Mouse (Mus musculus) ZHBTc4 (cell line): Measurements from ENCODE around the gene Fuk.
"Not testable (repeated sequence)": the region's sequence is repeated elsewhere in the genome, so short reads cannot be mapped to it uniquely, and the experiment has no call there.

ENCODE experiments used
- DNase-seq: peaks from one replicate; pipeline ENCODE4 v3.0.0-alpha.2; 2011; ENCODE audit warnings: low read depth, low spot score

Gene Fuk

GRCm38 (mm10) chr8:110919341-110920031, 17.2 kb upstream of the Fuk start, which contains the start of gene St3gal2:
TSS of gene St3gal2 (plus strand) at chr8:110919922.
- peak; percentile 97 for DNase-seq

DNA sequence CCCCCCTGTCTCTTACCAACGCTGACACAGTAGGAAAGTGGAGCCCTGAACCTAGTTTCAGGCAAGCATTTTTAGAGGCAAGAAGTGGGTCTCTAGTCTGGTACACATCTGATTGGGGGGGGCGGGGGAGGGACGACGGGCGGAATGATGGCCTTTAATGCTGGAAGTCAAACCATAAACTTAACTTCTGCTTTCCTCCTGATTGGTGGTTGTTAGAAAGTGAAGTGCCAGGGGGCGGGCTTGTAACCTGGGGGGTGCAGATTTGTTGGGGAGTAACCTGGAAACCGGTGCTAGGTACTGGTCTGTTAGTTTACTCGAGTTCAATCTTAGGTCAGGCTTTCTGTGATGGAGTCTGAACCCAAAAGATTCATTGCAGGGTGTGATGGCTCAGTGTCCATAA, 16.2 kb upstream of the Fuk start:
- no peak for DNase-seq

DNA sequence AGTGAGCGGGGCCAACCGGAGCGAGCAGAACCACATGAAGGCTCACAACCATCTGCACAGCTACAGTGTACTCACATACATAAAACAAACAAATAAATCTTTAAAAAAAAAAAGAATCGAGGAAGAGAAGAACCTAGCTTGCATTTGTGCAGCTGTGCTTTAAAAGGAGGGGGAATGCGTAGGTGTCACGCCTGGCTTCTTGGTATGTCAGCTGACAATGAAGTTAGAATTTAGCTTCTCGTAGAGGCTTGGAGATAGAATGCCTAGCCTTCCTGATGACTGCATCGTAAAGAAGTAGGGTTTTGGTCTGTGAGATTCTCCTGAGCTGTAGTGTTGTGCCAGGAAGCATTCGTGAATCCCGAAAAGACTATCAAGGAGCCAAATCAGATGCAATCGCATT, 15.7 kb upstream of the Fuk start:
- no peak for DNase-seq

GRCm38 (mm10) chr8:110917415-110917814, 15.1 kb upstream of the Fuk start:
- no peak for DNase-seq

DNA sequence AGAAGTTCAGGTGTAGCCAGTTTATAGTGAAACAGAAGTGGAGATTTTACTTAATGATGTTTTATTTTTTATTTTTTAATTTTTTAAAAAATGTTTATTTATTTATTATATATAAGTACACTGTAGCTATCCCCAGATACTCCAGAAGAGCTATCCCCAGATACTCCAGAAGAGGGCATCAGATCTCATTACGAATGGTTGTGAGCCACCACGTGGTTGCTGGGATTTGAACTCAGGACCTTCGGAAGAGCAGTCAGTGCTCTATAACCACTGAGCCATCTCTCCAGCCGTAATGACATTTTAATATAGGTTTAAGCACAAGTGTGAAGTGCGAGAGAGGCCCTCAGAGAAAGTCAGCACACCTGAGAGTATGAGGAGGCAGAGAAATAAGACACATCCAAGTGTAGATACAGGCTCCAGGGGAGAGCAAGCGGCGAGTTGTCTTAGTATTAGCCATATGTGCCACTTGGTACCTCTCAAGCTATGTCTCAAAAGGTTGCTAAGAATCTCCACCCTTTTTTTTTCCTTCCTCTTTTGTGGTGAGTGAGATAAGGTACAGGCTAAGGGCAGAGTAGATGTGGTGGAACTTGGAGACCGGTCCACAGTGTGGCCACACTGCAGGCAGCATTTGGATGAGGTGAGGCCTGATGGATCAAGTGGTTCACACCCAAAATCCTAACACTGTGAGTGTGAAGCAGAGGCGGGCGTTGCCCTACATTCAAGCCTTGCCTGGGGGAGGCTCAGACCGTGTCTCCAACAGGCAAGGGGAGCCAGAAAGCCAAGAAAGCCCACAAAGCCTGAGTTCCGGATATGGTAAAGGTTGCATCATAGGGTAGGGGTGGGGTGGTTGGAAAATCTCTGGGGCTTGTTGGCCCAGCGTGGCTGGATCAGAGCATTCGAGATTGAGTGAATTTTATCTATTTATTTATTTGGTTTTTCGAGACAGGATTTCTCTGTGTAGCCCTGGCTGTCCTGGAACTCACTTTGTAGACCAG, 9.6 kb upstream of the Fuk start:
- no peak for DNase-seq

DNA sequence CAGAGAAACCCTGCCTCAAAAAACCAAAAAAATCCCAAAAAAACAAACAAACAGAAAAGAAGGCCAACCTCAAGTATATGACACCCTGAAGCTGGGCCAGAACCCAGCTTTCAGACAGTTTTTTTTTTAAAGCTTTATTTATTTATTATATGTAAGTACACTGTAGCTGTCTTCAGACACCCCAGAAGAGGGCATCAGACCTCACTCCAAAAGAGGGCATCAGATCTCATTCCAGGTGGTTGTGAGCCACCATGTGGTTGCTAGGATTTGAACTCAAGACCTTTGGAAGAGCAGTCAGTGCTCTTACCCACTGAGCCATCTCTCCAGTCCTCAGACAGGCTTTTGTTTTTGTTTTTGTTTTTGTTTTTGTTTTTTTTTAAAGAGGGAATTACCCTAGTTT, 7.6 kb upstream of the Fuk start:
- not testable (repeated sequence) for DNase-seq

DNA sequence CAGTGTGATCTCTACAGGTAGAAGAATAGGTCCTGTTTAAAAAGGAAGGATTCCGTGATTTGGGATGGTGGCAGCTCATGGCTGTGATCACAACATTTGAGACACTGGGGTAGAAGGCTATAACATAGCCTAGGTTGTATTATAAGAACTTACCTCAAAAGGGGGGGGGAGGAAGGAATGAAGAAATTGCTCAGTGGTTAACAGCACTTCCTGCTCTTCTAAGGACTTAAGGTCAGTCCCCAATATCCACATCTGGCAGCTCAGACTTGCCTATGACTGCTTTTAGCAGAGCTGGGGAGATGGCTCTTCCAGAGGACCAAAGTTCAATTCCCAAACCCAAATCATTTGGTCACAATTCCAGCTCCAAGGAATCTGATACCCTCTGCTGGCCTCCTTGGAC, 4.4 kb upstream of the Fuk start:
- DNase-seq: no peak

GRCm38 (mm10) chr8:110905404-110905803, 3.1 kb upstream of the Fuk start:
- DNase-seq: no peak

DNA sequence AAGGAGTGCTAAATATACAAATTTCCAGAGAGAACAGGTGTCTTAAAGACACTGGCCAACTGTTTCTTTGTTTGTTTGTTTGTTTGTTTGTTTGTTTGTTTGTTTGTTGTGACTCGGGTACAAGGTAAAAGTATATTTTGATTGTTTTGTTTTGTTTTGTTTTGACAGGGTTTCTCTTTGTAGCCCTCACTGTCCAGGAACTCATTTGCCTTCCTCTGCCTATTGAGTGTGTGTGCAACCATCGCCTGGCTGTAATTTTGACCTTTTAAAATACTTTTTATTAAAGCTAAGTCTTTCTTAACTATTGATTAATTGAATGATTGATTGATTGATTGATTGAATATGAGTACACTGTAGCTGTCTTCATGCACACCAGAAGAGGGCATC, 284 bp upstream of the Fuk start:
- DNase-seq: no peak

DNA sequence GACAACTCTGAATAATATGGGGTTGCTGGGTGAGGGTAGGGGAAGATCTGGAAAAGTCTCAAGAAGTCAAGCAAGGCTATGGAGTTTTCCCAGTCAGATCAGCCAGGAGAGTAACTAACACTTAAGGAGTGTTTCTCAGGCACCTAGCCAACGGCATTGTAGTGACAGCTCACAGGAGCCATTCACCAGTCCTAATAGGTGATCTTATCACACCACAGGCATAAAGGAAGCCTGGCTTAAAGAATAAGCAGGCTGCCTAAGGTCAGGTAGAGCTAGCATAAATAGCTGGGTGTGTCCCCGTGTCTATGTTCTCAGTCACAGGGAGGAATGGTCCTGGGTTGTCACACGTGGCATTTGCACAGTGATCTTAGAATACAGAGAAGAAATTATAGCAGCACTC, 1.2 kb downstream of the Fuk start:
- no peak for DNase-seq

DNA sequence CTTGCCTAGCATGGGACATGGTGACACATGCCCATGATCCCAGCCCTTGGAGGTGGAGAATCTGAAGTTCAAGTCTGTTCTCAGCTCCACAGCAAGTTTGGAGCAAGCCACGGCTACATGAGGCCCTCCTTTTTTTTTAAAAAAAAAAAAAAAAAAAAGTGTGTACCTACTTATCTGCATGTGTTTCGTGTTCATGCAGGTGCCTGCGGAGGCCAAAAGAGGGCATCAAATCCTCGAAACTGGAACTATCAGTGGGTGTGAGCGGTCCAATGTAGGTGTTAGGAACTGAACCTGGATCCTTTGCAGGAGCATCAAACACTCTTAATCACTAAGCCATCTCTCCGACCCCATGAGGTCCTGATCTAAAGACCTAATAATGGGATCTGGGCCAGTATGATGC, 4.8 kb downstream of the Fuk start:
- DNase-seq: no peak

DNA sequence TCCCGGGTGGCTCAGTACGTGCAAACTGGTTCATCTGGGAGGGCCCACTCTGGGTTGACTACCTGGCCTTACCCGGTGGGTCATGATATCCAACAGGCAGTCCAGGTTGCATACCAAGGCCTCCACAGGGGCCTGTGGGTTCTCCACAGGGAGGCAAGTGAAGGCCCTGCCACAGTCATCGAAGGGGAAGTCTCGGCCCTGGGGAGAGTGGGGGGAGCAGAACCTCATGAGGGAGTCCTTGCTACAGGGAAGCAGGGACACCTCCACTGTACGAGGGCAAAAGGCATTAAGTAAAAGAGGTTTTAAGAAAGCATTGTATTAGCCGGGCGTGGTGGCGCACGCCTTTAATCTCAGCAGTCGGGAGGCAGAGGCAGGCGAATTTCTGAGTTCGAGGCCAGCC, 6.5 kb downstream of the Fuk start:
- no peak for DNase-seq

DNA sequence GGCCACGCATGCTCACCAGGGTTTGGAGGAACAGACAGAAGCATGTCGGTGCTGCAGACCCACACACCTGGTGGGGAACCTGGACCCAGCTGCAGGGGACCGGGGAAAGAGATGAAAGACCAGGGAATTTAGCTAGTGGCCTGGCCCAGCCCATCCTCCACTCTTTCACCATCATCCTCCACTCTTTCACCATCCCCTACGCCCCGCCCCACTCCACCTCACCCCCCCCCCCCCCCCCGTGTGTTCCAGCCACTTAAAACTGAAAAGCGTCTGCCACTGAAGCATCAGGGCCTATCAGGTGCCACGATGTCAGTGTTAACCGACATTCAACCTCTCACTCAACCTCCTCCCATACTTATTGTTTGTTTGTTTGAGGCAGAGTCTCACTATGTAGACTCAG, 7.0 kb downstream of the Fuk start:
- DNase-seq: no peak

DNA sequence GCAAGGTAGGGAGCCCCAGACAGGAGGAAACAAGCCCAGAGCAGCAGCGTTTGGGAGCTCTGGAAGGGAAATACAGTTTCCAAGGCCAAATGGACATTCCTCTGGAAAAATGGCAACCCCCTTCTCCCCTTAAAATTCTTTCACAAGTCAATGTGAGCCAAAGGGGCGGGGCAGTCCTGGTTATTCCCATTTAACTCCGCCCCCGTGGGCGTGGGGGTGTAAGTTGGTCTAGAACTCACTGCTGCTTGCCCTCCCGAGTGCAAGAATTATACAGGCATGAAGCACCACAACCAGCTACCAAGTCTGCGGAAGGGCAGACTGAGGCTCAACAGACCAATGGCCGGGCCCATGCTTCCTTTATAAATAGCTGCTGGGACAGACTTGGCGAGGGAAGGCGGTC, 7.4 kb downstream of the Fuk start:
- peak; percentile 62 for DNase-seq

DNA sequence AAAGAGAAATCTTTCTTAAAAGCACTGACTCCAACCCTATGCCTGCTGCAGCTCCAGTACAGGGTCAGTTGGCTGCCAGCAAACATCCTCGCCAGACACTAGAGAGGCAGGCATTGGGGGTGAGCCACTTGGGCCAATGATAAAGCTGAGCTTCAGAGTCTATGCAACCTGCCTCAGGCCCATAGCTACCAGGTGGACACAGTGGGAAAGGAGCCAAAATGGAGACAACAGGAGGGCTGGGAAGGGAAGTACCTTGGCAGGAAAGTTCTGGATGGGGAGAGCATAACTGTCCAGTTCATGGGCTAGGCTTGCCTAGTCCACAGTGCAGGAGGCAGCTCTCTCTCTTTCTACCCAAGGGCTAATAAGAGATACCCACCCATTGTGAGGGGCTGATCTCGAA, 9.4 kb downstream of the Fuk start:
- DNase-seq: no peak

DNA sequence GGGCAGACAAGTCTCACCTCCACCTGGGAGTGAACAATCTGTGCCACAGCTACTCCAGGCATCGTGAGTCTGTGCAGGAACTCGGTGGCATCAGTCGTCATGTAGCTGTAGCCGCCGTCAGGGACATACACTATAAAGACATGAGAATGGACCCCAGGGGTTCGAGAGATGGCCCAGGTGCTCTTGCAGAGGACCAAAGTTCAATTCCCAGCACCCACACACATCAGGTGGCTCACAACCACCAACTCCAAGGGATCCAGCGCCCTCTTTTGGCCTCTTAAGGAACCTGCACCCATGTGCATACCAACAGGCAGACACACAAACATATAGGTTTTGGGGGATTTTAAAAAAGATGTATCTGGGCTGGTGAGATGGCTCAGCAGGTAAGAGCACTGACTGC, 10.2 kb downstream of the Fuk start:
- peak; percentile 48 for DNase-seq

GRCm38 (mm10) chr8:110889904-110890470, 12.3 kb downstream of the Fuk start:
- DNase-seq: no peak

DNA sequence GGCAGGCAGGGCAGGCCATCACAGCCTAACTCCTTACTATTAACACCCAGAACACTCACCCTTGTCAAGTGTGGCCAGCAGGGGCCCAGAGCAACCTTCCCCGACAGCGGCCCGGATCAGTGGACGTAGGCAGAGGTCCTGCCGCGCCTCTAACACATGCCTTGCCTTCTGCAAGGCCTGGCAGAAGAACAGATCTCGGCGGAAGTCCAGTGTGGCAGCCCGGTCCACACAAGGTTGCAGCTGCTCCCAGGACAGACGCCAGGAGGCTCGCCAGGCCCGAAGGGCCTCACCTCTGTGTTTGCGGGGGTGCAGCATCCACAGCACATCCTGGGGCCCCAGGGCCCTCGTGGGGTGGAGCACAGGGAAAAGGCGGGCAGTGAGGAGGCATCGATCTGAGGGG, 13.4 kb downstream of the Fuk start:
- no peak for DNase-seq

- DNase-seq: no peak
Observed at GRCm38 (mm10) chr8:110888441-110888840, 13.8 kb downstream of the Fuk start.

DNA sequence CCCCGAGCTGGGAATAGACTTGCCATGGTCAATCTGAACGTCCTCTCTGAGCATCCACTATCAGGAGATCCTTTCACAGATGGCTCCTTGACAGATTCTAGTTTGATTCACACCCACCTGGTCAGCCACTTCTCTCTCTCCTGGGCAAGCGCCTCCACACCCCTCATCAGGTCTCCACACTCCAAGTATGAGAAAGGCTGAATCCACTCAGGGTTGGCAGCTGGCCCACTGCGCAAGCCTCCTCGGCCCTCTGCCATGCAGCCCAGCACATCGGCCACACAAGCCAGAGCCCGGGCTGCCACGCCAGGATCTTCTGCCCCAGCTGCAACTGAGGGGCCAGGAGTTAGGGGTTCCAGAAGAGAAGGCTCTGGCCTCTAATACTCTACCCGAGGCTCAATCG, 14.7 kb downstream of the Fuk start:
- DNase-seq: no peak

DNA sequence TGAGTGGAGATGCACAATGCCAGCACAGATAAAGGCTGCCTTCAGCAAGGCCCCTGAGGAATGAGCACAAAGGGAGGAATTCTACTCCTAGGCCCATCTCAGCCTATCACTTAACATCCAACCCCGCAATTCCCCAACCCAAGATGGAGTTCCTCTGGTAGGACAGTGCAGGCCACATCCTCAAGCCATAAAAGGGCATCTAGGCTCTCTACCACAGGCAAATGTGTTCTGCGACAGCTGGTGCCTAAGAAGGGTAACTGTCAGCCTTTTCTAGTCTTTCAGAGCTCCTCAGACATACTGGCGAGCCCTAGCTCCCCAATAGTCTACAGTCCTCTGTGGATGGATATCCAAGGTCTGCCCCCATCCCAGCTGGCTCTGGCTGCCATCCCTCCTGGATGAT, 15.7 kb downstream of the Fuk start:
- DNase-seq: no peak

DNA sequence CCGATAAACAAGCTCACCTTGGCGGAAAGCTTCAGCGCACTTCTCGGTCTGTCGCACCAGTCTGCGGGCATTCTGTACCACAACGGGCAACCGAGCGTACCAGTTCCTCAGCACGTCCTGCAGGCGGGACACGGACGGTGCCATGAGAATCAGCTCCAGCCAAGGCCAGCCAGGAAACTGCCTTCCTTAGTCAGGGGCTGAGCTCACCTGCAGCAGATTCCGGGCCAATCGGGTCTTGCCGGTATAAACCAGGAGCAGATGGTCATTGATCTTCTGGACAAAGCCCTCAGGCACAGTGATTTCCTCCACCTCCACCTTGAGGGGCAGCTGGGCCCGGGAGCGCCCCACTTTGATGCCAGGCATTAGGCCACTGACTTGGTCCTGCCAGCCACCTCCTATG, 18.5 kb downstream of the Fuk start:
- no peak for DNase-seq
